Mouse (Mus musculus) right cerebral cortex, adult 2 months (tissue): ENCODE results near the gene St3gal3.

Experiments
- DNase-seq, 2 experiments: peaks; one replicate each; pipeline ENCODE4 v3.0.0; 2021 to 2022; ENCODE audit warnings: low spot score in 2 of 2

St3gal3 gene

GRCm38 (mm10) chr4:118141511-118141910 is 6.8 kb upstream of the St3gal3 start:
- DNase-seq = no peak

- peak; percentile 59 to 73 for DNase-seq
Measured at GRCm38 (mm10) chr4:118138891-118139290, 4.2 kb upstream of the St3gal3 start.

GRCm38 (mm10) chr4:118137857-118138256 is 3.1 kb upstream of the St3gal3 start:
- peak in 1 of 2 experiments; percentile 33 for DNase-seq

GRCm38 (mm10) chr4:118137311-118137710 is 2.6 kb upstream of the St3gal3 start:
- no peak for DNase-seq

- no peak for DNase-seq
Measured at GRCm38 (mm10) chr4:118135414-118135813, 700 bp upstream of the St3gal3 start.

- no peak for DNase-seq
Measured at GRCm38 (mm10) chr4:118131329-118131728, 3.4 kb downstream of the St3gal3 start.

GRCm38 (mm10) chr4:118123030-118123704 is 11.5 kb downstream of the St3gal3 start:
- no peak for DNase-seq

GRCm38 (mm10) chr4:118122078-118122477 is 12.6 kb downstream of the St3gal3 start:
- no peak for DNase-seq

GRCm38 (mm10) chr4:118117565-118117964 is 17.1 kb downstream of the St3gal3 start:
- DNase-seq = no peak

- DNase-seq = no peak
Measured at GRCm38 (mm10) chr4:118116098-118116497, 18.6 kb downstream of the St3gal3 start.

GRCm38 (mm10) chr4:118115132-118115531 is 19.6 kb downstream of the St3gal3 start:
- no peak for DNase-seq

- DNase-seq = peak in 1 of 2 experiments; percentile 41
Measured at GRCm38 (mm10) chr4:118112601-118113000, 22.1 kb downstream of the St3gal3 start.

- no peak for DNase-seq
Measured at GRCm38 (mm10) chr4:118109649-118110048, 25.1 kb downstream of the St3gal3 start.

- no peak for DNase-seq
Measured at GRCm38 (mm10) chr4:118108779-118109178, 25.9 kb downstream of the St3gal3 start.

GRCm38 (mm10) chr4:118105256-118106053 is 29.3 kb downstream of the St3gal3 start:
- no peak for DNase-seq

GRCm38 (mm10) chr4:118103280-118103830 is 31.4 kb downstream of the St3gal3 start:
- DNase-seq = no peak

- no peak for DNase-seq
Measured at GRCm38 (mm10) chr4:118101497-118101896, 33.2 kb downstream of the St3gal3 start.

GRCm38 (mm10) chr4:118099637-118100364 is 34.9 kb downstream of the St3gal3 start:
- no peak for DNase-seq

GRCm38 (mm10) chr4:118098571-118098970 is 36.1 kb downstream of the St3gal3 start:
- no peak for DNase-seq

GRCm38 (mm10) chr4:118096069-118096468 is 38.6 kb downstream of the St3gal3 start:
- DNase-seq = no peak

GRCm38 (mm10) chr4:118092784-118093457 is 41.8 kb downstream of the St3gal3 start:
- DNase-seq = no peak
